Mouse (Mus musculus) forebrain, embryonic 10.5 days (tissue): ENCODE data around the gene Lrrc26. TPM values are rescaled to one million over a fixed set of nuclear protein-coding genes. Genes with fewer than 3 reads are reported as not detected.

ENCODE experiments used
- DNase-seq: peaks from one replicate; pipeline ENCODE4 v3.0.0-alpha.2; 2017; ENCODE audit warnings: low spot score; ENCODE audit errors: extremely low spot score
- H3K27ac ChIP-seq: fragments of 300-500 bp; sonication (generic); 2 replicates; pipeline ENCODE4 v1.5.1; 2016; ENCODE audit warnings: mild to moderate bottlenecking
- H3K27me3 ChIP-seq: fragments of 300-500 bp; sonication (generic); 2 replicates; pipeline ENCODE4 v1.6.1; 2016; ENCODE audit warnings: mild to moderate bottlenecking; ENCODE audit not compliant: poor library complexity, severe bottlenecking
- H3K36me3 ChIP-seq: fragments of 300-500 bp; sonication (generic); replicated peaks from 2 replicates; pipeline ENCODE4 v1.6.1; 2016; ENCODE audit warnings: mild to moderate bottlenecking, moderate library complexity
- H3K4me1 ChIP-seq: fragments of 300-500 bp; sonication (generic); 2 replicates; pipeline ENCODE4 v1.6.1; 2016
- H3K4me3 ChIP-seq: fragments of 300-500 bp; sonication (generic); 2 replicates; pipeline ENCODE4 v1.5.1; 2016; ENCODE audit warnings: mild to moderate bottlenecking, moderate library complexity
- H3K9me3 ChIP-seq: fragments of 300-500 bp; sonication (generic); 2 replicates; pipeline ENCODE4 v1.6.1; 2016; ENCODE audit warnings: mild to moderate bottlenecking, moderate library complexity
- WGBS: fragments of 180-500 bp; shearing (Covaris S2); methylation state at CpG from one replicate; pipeline ENCODE4 v1.1.7; 2016; 5-methylcytosine and 5-hydroxymethylcytosine counted together
- polyA plus RNA-seq: library from polyadenylated mRNA; unstranded; fragments of >200 nt; fragmentation: Nextera tagmentation; extraction: Ambion mirVana; gene quantifications from 2 replicates; pipeline ENCODE4 v1.2.1, GENCODE M21; 2016

The Lrrc26 gene
- polyA plus RNA-seq, 1 experiment from 2014 or later: not detected

- 5% methylated on average over 32 of the region's 32 CpGs for WGBS
- H3K36me3 ChIP-seq: peaks cover 1% of the 10 kb centered on the region
- peaks cover 96% of the 10 kb centered on the region for H3K27me3 ChIP-seq
- peak overlapping the region; percentile 42 for H3K4me3 ChIP-seq
- no peaks in the 10 kb centered on the region for H3K9me3 ChIP-seq
- peaks cover 33% of the 10 kb centered on the region for H3K4me1 ChIP-seq
- DNase-seq: no peak
- H3K27ac ChIP-seq: no peak overlapping the region
Observed at GRCm38 (mm10) chr2:25291184-25292053, 1.7 kb downstream of the Lrrc26 start.

DNA sequence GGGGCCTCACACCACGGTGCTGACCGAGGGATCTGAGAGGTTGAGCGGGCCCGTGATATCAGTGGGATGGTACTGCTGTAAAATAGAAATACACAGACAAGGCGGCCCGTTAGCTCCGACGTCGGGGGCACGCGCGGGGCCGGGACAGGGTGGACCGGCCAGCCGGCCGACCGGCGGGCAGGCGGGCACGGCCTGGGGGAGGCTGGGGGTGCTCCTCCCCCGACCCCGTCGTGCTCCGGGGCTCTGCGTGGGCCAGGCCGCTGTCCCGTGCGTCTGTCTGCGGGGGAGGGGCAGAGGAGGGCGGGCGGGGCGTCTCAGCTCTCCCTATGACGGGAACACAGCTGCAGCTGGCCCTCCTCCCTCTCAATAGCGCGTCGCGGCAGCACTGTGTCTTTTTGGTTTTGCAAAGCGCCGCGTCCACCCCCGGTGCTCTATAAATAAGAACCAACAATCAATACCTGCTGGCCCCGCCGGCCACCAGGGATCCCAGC is 2.4 kb downstream of the Lrrc26 start:
- WGBS: 5% methylated on average over 43 of the region's 43 CpGs
- DNase-seq: no peak
- Histone ChIP-seq H3K27me3 (peaks cover 96% of the 10 kb centered on the region), H3K9me3 (no peaks in the 10 kb centered on the region), H3K36me3 (no peaks in the 10 kb centered on the region), H3K27ac (no peak overlapping the region), H3K4me3 (peak overlapping the region; percentile 42), H3K4me1 (peaks cover 33% of the 10 kb centered on the region)

GRCm38 (mm10) chr2:25292856-25293255 is 3.1 kb downstream of the Lrrc26 start:
- Histone ChIP-seq H3K36me3 (no peaks in the 10 kb centered on the region), H3K9me3 (no peaks in the 10 kb centered on the region), H3K27me3 (peaks cover 96% of the 10 kb centered on the region), H3K4me1 (peaks cover 33% of the 10 kb centered on the region), H3K27ac (no peak overlapping the region), H3K4me3 (peak overlapping the region; percentile 42; the same call in 1 of the 2 replicates)
- 0% methylated on average over 1 of the region's 1 CpGs for WGBS
- peak; percentile 82 for DNase-seq

DNA sequence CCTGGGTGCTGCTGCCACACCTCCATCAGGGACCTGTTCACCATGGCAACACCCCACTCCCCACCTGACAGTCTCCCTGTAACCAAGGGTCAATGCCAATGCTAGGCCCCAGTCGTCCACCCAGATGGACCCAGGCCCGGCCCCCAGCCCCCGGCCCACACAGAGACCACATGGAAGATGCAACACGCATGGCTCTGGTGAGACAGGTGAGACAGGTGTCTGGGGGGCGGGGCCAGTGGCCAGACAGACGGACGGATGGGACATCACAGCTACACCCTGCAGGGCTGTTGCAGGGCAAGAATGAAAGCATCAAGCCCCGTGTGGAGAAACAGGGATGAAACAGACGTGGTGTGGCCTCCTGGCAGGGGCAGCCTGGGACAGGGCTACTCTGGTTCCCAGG is 4.0 kb downstream of the Lrrc26 start:
- H3K4me1 ChIP-seq: peaks cover 33% of the 10 kb centered on the region
- H3K9me3 ChIP-seq: no peaks in the 10 kb centered on the region
- DNase-seq: no peak
- H3K27me3 ChIP-seq: peaks cover 90% of the 10 kb centered on the region
- H3K4me3 ChIP-seq: no peak overlapping the region
- H3K36me3 ChIP-seq: no peaks in the 10 kb centered on the region
- no peak overlapping the region for H3K27ac ChIP-seq
- WGBS: 78% methylated on average over 9 of the region's 9 CpGs

DNA sequence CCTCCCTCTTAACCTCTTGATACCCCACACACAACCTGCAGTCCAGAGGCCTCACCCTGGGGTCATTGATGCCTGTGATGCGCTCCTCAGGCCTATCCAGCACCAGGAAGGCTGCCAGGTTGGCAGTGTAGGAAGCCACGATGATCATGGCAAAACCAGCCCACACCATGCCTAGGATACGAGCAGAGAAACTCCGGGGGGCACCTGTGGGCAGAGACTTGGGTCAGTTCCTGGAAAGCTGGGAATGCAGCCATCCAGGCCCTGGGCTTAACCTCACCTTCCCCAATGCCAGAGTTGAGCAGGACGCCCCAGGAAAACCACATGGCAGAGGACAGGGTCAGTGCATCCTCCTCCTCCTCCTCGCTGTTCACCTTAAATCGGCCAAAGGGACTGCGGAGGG is 7.4 kb downstream of the Lrrc26 start:
- DNase-seq: no peak
- no peak overlapping the region for H3K27ac ChIP-seq
- no peaks in the 10 kb centered on the region for H3K9me3 ChIP-seq
- no peak overlapping the region for H3K4me3 ChIP-seq
- peaks cover 56% of the 10 kb centered on the region for H3K27me3 ChIP-seq
- H3K4me1 ChIP-seq: peaks cover 8% of the 10 kb centered on the region
- no peaks in the 10 kb centered on the region for H3K36me3 ChIP-seq
- 80% methylated on average over 8 of the region's 8 CpGs for WGBS

DNA sequence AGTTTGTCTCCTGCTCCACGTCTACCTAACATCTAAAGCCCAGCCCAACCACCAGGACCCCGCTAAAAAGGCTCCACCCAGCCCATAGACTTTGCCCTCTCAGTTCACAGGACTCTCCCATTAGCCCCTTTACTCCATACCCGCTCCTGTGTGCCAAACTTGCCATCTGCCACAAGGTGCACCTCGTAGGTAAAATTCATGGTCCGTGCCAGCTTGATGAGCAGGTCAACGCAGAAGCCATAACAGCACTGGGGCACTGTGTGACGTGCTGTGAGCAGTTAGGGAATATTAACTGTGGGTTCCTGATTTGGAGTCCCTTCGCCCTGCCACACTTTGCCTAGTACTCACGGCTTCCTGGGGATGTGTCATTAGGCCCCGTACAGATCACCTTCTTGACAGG is 8.3 kb downstream of the Lrrc26 start:
- no peak overlapping the region for H3K4me3 ChIP-seq
- H3K27me3 ChIP-seq: peaks cover 52% of the 10 kb centered on the region
- no peaks in the 10 kb centered on the region for H3K9me3 ChIP-seq
- no peak for DNase-seq
- H3K4me1 ChIP-seq: no peaks in the 10 kb centered on the region
- H3K27ac ChIP-seq: no peak overlapping the region
- H3K36me3 ChIP-seq: no peaks in the 10 kb centered on the region
- WGBS: 83% methylated on average over 10 of the region's 10 CpGs

DNA sequence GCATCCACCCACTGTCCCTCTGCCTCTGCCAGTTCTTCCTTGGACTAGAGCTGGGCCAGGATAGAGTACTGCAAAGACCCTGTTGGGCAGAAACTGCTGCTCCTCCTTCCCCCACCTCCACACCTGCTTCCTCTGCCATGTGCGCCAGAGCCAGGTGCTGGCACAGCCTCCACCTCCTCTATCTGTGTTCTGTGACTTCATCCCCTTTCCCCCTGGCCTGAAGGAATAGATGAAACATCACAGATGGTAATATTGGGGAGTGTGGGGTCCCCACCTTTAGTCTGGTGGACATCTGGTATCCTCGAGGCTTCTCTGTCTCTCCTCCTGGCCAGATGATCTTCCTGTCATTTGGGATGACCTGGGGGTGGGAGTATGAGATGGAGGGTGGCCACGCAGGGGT is 13.7 kb downstream of the Lrrc26 start:
- Histone ChIP-seq H3K4me1 (peaks cover 17% of the 10 kb centered on the region), H3K36me3 (no peaks in the 10 kb centered on the region), H3K27me3 (peaks cover 57% of the 10 kb centered on the region), H3K4me3 (no peak overlapping the region), H3K27ac (no peak overlapping the region), H3K9me3 (no peaks in the 10 kb centered on the region)
- no peak for DNase-seq
- WGBS: 61% methylated on average over 3 of the region's 3 CpGs

- DNase-seq: no peak
- no peaks in the 10 kb centered on the region for H3K9me3 ChIP-seq
- no peaks in the 10 kb centered on the region for H3K36me3 ChIP-seq
- peaks cover 63% of the 10 kb centered on the region for H3K27me3 ChIP-seq
- WGBS: 80% methylated on average over 7 of the region's 7 CpGs
- H3K4me3 ChIP-seq: peak overlapping the region; percentile 54; the same call in 1 of the 2 replicates
- H3K27ac ChIP-seq: no peak overlapping the region
- peaks cover 17% of the 10 kb centered on the region for H3K4me1 ChIP-seq
Observed at GRCm38 (mm10) chr2:25303931-25304656, 14.4 kb downstream of the Lrrc26 start.

- peak overlapping the region; percentile 72; the same call in 1 of the 2 replicates for H3K27ac ChIP-seq
- H3K36me3 ChIP-seq: no peaks in the 10 kb centered on the region
- no peaks in the 10 kb centered on the region for H3K9me3 ChIP-seq
- peak overlapping the region; percentile 54 for H3K4me3 ChIP-seq
- H3K27me3 ChIP-seq: peaks cover 71% of the 10 kb centered on the region
- DNase-seq: peak; percentile 71
- H3K4me1 ChIP-seq: peaks cover 17% of the 10 kb centered on the region
- WGBS: 2% methylated on average over 43 of the region's 45 CpGs
Observed at GRCm38 (mm10) chr2:25304657-25305541, 15.2 kb downstream of the Lrrc26 start.

GRCm38 (mm10) chr2:25305587-25306359 is 16.1 kb downstream of the Lrrc26 start:
- no peak for DNase-seq
- Histone ChIP-seq H3K27ac (peak overlapping the region; percentile 72; the same call in 1 of the 2 replicates), H3K4me1 (peaks cover 17% of the 10 kb centered on the region)

GRCm38 (mm10) chr2:25310180-25310579 is 20.5 kb downstream of the Lrrc26 start:
- peaks cover 15% of the 10 kb centered on the region for H3K4me1 ChIP-seq
- no peaks in the 10 kb centered on the region for H3K36me3 ChIP-seq
- H3K27me3 ChIP-seq: peaks cover 100% of the 10 kb centered on the region
- no peak overlapping the region for H3K27ac ChIP-seq
- WGBS: 58% methylated on average over 10 of the region's 10 CpGs
- H3K4me3 ChIP-seq: no peak overlapping the region
- no peaks in the 10 kb centered on the region for H3K9me3 ChIP-seq
- no peak for DNase-seq

More at GRCm38 (mm10) chr2:25305587-25306359, 16.1 kb downstream of the Lrrc26 start:
- no peaks in the 10 kb centered on the region for H3K9me3 ChIP-seq
- H3K4me3 ChIP-seq: peak overlapping the region; percentile 54
- peaks cover 80% of the 10 kb centered on the region for H3K27me3 ChIP-seq
- H3K36me3 ChIP-seq: no peaks in the 10 kb centered on the region
- 50% methylated on average over 14 of the region's 14 CpGs for WGBS
